Mouse (Mus musculus) erythroblast, embryonic 14.5 days (primary cell): ENCODE results near the gene Tmem254b.
"Not testable (repeated sequence)": the region's sequence is repeated elsewhere in the genome, so short reads cannot be mapped to it uniquely, and the experiment has no call there.

Experiments
- GATA1 ChIP-seq: IDR thresholded peaks from 2 replicates; pipeline ENCODE4 v1.6.1; 2012; ENCODE audit warnings: low read length, inconsistent platforms, mixed read lengths
- TAL1 ChIP-seq: IDR thresholded peaks from 3 replicates; pipeline ENCODE4 v1.6.1; 2012; ENCODE audit warnings: low read length, inconsistent platforms, mixed read lengths

DNA sequence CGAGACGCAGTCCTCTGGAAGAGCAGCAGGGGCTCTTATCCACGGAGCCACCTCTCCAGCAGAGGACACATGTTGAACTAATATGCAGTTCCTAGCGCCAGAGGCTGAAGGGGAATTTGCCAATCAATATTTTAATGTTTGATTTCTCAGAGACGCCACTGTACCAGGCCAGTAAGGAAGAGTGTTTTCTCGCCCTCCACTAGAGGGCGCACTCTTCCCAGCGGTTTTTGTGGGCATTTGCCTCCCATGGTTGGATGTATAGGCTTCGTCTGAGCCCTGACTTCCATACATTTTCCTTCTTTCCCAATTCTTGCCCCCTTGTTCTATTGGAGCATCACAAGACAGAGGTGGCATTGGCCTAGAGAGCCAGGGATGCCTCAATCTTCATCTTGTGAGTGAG is 20.2 kb downstream of the Tmem254b start:
- TF ChIP-seq GATA1, TAL1: not testable (repeated sequence)
